Mouse (Mus musculus): ENCODE measurements around the gene Bicc1.

Gene Bicc1

DNA sequence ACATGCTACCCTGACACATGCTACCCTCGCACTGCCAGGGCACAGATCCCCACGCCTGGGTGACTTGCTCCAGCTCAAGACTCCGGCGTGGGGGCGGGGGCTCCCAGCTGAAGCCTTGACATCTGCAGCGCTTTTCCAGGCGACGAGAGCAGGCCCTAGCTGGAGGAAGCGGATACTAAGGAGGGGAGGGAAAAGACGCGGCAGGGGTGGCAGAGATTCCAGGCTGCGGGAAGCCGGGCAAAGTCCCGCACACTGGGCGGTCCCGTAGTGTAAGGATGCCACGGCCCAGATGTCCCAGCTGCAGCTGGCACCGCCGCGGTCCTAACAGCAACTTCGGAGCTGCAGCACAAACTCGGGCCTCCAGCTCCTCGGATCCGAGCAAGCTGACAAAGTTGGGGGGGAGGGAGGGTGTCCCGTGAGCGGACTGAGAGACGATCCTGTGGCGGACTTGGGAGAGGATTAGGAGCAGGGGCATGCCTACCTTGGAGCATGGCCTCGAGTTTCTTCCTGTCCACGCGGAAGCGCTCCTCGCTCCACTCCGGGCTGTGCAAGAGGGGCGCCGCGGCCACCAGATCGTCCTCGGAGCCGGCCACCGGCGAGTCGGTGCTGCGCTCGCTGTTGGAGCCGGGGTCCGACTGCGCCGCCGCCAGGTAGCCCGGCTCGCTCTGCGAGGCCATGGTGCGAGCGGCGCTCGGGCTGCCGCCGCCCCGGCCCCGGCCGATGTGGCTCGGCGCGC is 392 bp downstream of the Bicc1 start:
- no peak for DNase-seq (ENCODE audit: low read depth, low spot score)

DNA sequence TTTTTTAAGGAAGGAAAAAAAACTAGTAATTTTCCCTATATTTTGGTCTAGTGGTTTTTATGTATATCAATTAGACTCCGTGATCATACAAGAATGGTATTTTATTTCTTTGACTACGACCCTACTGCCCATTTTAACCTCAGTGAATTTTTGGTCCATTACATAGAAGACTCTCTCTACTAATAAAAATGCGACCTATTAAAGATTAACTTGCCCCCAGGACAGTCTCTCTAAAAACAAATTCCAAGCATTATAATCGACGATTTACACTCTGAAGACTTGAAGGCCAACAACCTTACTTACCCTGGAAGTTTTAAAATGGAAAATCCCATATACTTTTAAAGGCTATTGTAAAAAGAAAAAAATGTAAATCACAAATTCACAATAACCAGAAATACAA is 2.9 kb downstream of the Bicc1 start:
- DNase-seq (ENCODE audit: low read depth, low spot score): no peak

DNA sequence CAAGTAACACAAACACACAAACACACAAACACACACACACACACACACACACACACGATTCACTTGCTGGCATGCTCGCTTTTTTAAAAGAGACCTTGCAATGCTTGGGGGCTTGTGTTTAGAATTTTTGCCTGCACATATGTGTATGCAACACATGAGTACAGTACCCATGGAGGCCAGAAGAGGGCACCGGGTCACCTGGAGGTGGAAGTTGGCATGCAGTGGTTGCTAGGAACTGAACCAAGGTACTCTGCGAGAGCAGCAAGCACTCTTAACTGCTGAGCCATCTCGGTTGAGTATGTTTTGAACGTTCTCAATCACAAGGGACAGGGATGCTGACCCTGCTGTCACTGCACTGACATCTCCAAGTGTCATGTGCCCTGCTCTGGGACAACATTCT is 5.9 kb downstream of the Bicc1 start:
- DNase-seq (ENCODE audit: low read depth, low spot score): no peak

DNA sequence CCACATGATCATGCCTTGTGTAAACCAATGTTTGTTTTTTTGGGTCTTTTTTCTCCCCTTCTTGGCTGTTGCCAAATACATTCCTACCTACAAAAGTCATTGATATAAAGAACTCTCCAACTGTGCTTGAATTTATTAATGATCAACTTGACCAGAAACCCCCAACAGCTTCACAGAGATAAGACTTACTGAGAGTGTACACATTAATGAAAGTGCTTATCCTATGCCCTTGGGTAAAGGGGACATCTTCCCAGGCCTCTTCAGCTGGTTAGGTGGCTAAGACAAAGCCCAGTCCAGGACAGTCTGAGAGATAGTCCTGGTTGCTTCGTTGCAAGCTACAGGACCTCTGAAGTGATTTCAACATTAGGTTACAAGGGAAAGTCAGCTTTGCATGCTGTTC is 6.4 kb downstream of the Bicc1 start:
- DNase-seq (ENCODE audit: low read depth, low spot score): no peak

DNA sequence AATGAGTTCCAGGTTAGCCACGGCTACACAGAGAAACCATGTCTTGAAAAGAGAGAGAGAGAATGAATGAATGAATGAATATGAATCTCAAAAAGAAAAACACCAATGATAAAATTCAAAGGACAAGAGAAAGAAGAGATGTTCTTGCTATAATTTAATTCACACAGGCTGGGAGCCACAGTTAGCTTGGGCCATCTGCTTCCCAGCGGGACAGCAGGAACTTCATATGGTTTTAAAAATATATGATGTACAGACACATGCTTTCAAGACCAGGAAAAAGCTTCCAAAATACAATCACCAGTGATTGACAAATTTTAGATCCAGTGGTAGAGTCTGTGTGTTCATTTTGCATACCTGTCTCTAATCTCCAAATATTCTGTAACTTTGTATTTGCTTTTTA is 9.0 kb downstream of the Bicc1 start:
- no peak for DNase-seq (ENCODE audit: low read depth, low spot score)

DNA sequence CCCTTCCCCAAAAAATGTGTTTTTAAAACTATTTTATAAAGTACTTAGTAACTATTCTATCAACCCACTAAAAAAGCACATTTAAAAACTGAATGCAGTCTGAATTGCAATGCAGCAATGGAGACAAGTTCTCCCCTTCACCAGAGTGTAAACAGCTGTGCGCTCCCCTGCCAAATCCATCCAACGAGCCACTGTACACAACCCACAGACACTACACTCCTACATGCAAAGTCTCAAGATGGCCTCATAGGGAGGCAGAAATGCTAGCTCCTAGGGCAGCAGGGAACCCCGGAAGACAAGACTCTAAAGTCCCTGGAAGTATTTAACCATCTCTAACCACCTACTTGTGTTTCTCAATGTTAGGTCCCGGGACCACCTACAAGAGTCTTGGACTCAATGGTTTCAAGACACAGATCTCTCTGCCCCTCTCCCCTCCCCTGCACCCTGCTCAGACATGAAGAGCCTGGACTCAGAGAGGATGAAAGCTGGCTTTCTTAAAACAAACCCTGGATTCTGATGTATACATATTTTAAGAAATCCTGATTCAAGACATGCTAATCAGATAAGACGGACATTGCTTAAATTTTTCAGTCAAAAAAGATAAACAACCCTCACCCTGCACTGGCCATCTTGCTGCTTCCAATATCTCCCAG is 10.4 kb downstream of the Bicc1 start:
- DNase-seq (ENCODE audit: low read depth, low spot score): no peak

DNA sequence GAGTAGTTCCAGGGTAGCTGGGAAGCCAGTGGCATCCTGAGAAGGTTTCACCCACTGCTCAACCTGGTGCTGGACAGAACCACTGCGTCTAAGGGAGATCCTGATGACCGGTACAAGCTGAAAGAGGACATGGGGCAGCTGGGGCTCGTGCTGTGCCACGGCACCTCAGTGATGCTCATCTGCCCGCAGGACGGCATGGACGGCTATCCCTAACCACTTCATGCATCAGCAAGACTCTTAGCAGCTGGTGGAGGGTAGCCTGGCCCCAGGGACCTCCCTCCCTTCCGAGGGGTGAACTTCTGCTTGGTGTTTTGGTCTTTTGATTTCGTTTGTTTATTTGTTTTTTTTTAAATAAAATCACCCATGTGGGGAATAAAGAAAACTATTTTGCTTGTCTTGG is 11.3 kb downstream of the Bicc1 start:
- DNase-seq (ENCODE audit: low read depth, low spot score): no peak

DNA sequence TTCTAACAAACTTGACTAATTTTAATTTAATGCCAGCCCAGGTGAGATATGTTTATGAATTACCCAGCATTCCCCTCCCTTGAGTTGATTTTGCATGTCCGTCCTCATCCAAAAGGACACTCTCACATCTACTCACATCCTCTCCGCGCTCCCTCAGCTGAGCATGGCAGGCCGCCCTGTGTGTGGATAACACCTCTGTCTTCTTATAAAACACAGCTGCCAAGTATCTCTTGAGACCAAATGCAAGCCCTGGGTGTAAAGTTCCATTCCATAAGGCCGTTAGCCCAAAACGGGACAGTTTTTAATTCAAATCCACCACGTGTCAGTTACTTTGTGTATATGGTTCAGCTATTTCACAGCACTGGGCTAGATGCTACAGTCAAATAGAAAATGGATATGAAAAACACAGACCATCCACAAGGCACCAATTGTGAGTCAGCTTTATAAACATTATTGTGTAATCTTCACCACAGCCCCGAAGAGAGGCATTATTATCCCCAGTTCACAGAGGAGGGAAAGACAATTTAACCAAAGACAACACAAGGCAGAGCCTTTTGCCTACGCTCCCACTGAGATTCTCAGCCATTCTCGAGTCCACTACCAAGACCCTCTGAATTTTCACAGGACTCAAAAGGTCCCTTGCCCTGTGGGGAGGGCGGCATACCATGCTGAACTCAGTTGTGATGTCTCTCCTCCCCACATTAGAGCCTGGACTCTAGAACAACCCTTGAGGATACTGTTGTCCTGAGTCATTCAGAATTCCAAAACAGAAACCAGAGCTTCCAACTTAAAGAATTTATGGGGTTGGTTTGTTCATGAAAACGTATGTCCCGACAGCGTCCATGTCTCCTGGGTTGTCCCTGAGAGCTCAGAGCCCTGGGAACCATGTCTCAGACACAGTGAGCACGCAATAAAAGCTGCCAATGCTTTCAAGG is 12.6 kb downstream of the Bicc1 start:
- no peak for DNase-seq (ENCODE audit: low read depth, low spot score)

DNA sequence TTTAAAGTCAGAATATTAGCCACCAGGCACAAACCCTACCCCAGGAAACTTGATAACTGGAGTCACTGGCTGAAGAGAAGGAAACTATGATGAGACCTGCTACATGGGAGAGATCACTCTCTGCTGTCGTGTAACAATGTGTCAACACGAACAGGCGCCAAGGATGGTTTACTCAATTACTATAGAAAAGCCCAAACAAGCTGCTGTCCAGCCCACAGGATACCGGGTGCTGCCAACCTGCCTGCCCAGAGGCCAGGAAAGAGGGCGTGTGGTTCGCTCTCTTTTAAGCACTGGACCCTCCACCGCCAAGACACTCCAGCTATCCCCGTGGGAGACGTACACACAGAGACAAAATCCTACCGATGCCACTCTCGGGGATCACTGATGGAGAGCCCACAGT is 13.7 kb downstream of the Bicc1 start:
- DNase-seq (ENCODE audit: low read depth, low spot score): no peak

DNA sequence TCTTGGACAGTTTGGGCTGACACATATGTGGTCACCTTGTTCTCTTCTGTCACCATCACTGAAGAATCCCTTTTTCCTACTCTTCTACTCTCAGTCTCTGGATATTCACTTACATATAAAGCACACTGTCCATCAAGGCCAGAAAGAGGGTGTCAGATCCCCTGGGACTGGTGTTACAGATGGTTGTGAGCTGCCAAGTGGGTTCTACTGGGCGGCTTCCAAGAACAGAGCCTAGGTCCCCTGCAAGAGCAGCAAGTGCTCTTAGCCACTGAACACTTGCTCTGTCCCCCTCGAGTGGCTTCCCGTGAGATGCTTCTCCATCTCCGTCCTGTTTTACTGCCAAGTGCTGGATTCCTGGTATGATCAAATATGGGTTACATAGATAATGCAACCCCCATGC is 15.3 kb downstream of the Bicc1 start:
- DNase-seq (ENCODE audit: low read depth, low spot score): no peak

DNA sequence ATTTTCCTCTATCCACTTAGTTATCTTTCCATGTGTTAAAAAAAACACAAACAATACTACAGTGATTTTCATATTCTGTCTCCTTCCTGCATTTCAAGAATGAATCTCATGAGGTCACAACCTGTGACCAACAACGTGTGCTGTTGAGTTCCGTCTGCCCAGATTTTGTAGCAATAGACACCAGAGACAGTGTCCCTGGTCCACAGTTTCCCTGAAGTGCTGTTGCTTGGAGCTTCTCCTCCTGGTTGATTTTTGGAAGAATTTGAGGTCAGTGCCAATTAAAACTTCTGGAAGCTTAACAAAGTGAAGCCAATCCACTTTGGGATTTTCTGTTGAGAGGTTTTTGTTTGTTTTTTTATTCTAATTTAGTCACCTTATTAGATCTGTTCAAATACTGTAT is 16.9 kb downstream of the Bicc1 start:
- DNase-seq (ENCODE audit: low read depth, low spot score): no peak

DNA sequence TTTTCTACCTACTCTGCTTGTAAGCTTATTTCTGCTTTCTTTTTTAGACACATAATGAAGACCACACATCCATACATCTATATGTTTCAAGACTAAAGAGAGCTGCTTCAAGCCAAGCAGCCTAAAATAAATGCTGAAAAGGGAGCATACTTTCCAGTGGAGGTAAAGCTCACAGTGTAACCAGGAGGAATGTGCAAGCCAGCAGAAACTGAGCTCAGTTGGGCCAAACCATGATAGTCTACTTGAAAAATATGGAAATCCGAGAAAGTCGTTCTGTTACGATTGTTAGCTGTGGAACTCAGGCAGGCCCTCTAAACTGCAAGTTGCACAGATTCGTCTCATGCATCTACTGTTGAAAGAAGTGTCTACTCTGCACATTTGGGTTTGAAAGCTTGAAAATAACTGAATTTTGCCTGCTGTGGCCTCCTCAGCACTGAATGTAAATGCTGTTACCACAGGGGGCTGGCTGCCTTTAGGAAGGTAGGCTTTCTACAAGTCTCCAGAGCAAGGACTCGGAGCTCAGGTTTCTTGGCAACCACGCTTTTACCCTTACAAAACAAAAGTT is 19.1 kb downstream of the Bicc1 start:
- no peak for DNase-seq (ENCODE audit: low read depth, low spot score)

DNA sequence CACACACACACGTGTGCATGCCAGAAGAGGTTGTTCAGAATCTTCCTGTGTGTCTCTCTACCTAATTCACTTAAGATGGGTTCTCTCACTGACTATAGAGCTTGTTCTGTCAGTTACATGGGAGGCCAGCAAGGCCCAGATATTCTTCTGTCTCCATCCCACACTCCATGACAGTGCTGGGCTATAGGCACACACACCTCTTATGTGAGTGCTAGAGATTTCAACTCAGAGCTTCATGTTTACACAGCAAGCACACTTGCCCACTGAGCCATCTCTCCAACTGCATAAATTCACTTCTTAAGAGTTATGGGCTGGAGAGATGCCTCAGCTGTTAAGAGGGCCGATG is 20.7 kb downstream of the Bicc1 start:
- DNase-seq (ENCODE audit: low read depth, low spot score): no peak

DNA sequence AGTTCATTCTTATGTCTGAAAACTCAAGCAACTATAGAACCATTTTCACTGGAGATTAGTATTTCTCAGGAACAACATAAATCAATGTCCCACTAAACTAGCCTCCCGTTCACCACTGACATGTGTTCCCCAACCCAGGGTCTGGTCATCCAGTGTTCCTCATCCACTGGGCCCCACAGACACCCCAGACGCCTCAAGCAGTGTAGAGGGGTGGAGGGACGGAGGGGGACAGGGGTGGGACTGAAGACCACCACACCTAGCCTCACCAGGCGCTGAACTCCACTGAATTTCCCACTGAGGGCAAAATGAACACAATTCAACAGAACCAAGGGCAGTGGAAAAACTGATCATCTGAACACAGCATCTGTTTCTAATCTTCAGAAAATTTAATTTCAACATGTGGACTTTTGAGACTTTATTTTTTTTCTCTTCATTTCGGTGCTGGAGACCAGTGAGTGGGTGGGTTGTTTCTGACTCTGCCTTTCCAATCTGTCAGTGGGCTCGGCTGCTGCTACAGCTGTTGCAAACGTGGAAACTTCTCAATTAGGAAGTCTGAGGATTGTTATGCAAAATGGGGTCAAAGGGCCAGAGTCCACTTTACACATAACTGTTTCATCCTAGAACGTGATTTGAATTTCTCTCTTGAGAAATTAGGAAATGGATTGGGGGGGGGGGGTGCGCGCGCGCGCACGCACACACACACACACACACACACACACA is 21.2 kb downstream of the Bicc1 start:
- no peak for DNase-seq (ENCODE audit: low read depth, low spot score)

DNA sequence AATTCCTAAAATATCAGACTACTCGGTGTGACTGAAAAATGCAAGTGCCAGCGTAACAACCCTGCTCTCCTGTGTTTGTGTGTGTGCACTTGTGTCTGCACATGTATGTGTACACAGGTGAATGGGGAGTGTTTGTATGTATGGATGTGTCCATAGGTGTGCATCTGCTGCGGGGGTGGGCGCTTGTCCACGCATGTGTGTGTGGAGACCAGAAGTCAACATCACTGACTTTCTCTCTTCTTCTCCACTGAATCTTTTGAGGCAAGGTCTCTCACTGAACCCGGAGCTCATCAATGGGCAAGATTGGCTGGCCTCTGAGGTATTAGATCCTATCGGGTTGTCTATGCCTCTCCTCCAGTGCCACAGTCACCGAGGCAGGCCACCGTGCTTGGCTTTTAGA is 21.9 kb downstream of the Bicc1 start:
- no peak for DNase-seq (ENCODE audit: low read depth, low spot score)

DNA sequence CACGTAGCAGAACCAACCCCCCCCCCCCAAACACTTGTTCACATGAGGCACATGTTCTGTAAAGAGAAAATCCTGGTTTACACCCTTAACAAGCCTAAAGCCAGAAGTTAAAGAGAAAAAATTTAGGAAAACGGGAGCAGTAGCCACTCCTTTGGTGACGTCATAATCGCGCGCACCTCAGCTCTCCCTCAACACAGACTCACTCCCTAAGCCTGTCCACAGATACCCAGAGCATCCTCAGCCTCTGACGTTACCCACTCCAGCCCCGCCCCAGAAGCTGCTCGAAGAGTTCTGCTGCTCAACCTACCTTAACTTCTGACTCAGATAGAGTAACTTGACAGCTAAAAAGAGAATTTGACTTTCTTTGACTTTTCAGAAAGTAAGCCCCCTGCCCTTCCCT is 28.2 kb downstream of the Bicc1 start:
- DNase-seq (ENCODE audit: low read depth, low spot score): no peak

DNA sequence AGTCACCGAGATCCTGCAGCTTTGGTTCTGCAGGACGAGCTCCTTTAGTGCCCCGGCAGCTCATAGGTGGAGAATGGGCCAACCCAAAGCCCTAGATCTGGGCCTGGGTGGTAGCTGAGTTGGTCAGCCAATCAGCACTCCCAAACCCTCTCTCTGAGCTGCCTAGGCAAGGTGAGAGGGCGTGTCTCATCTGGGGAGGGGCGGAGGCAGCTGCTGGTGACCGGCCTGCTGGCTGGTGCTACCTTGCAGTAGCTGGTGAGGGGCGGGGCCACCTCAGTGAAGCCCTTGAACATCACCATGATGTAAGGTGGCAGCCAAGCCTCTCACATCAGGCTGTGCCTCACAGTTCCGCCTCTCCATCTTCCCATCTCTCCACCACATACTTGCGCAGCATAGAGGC is 29.2 kb downstream of the Bicc1 start:
- no peak for DNase-seq (ENCODE audit: low read depth, low spot score)

DNA sequence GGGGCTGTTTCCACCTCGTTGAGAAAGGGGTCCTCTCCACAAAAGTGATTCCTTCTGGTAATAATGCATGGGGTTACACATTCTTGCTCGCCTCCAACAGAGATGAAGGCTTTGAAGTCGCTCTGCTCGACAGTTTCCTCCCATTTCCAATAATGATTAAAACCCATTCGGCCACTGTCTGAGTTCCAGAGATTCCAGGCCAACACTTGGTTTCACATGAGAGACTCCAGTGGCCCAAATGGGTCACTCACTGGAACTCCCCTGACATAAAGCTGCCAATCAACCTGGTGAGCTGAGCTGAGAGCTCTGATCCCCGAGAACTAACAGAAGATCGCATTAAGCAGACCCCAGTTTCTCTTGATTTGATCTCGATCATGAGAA is 31.6 kb downstream of the Bicc1 start:
- DNase-seq (ENCODE audit: low read depth, low spot score): no peak

DNA sequence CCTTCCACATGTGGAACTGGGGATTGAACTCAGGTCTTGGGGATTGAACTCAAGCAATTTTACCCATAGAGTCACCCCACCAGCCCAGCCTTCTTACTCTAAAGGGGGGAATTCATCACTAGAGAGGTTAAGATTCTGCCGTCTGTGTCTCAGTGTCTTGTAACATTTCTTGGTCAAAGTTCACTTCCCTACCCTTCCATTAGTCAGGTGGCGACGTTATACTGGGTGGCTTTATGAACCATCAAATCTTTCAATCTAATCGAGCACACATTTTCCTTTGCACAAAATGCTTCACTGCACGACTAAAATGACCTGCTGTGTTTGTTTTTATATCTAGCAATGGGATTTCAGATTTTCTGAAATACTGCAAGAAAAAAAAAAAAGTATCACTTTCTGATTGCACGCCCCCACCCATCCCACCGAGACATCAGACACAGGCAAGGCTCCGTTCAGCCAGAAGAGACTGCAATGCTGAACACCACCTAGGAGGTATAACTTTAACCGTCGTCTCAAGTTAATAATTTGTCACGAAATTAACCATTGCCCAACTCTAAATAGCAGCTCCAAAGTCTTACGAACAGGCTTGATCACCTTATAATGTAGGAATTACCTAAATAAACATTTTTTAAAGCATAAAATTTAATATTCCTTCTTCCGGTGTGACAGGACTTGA is 32.1 kb downstream of the Bicc1 start:
- DNase-seq (ENCODE audit: low read depth, low spot score): no peak

DNA sequence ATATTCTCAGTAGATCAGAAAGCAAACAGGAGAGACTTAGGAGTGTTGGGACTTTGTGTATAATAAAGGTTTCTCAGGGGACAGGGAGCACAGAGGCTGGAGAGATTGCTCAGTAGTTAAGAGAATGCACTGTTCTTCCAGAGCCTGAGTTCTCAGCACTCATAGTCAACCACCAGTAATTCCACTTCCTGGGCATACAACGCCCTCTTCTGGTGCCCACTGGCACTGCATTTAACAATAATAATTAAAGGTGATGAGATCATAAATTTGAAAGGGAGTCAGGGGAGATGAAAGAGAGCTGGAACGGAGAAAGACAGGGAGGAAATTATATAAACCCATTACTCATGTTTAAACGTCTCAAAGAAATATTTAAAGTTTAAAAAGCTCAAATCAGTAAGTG is 35.5 kb downstream of the Bicc1 start:
- no peak for DNase-seq (ENCODE audit: low read depth, low spot score)

DNA sequence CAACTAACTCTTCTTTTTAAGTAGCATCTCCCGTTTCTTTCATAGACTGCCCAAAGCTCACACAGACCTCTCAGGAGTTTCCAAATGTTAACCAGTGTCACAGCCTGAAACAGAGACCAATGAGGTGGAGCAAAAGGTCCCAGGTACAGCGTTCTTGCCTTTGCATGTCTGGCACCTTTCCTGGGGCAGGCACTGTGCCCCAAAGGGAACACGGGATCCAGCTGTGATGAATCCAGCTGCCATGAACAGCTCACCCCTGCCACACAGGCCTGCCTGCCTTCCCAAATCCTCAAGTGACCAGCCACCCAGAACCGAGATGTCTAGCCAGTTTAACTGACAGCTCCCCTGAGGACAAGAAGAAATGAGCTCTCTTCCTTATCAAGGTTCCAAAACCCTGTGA is 36.1 kb downstream of the Bicc1 start:
- no peak for DNase-seq (ENCODE audit: low read depth, low spot score)
